Mouse (Mus musculus) thymus, adult 2 months (tissue): ENCODE data around the gene Rbl2.

ENCODE experiments used
- CTCF ChIP-seq: fragments of 200-500 bp; IDR thresholded peaks from 2 replicates; pipeline ENCODE4 v1.5.1; 2012; ENCODE audit warnings: mild to moderate bottlenecking, control low read depth, low read length, moderate library complexity, borderline replicate concordance; ENCODE audit not compliant: control insufficient read depth, poor library complexity, insufficient read depth; ENCODE audit errors: extremely low read depth
- POLR2A ChIP-seq: fragments of 200-500 bp; IDR thresholded peaks from 2 replicates; pipeline ENCODE4 v1.6.1; 2012; ENCODE audit warnings: mild to moderate bottlenecking, low read length, control low read depth, moderate library complexity; ENCODE audit not compliant: control insufficient read depth, poor library complexity, insufficient read depth; ENCODE audit errors: extremely low read depth

GRCm38 (mm10) chr8:91034417-91034816, 35.4 kb upstream of the Rbl2 start:
- TF ChIP-seq CTCF: no peak
- no peak for TF ChIP-seq POLR2A
